Mouse (Mus musculus) C2C12 (cell line): Measurements from ENCODE around the gene Amdhd1.

Source experiments
- CEBPB ChIP-seq: IDR thresholded peaks from one replicate; pipeline ENCODE4 v1.6.1; 2011; ENCODE audit warnings: low read depth, mild to moderate bottlenecking, control low read depth, moderate library complexity
- CTCF ChIP-seq: IDR thresholded peaks from one replicate; pipeline ENCODE4 v1.5.1; 2011; ENCODE audit not compliant: control insufficient read depth, insufficient read depth, insufficient read length
- FOSL1 ChIP-seq: IDR thresholded peaks from one replicate; pipeline ENCODE4 v1.8.0; 2011; ENCODE audit warnings: mild to moderate bottlenecking, low read length; ENCODE audit not compliant: poor library complexity, insufficient read depth, severe bottlenecking
- MAX ChIP-seq: IDR thresholded peaks from one replicate; pipeline ENCODE4 v1.6.1; 2011; ENCODE audit warnings: mild to moderate bottlenecking, control low read depth
- MYOD1 ChIP-seq: IDR thresholded peaks from one replicate; pipeline ENCODE4 v1.6.1; 2011; ENCODE audit warnings: low read depth; ENCODE audit not compliant: control insufficient read depth, insufficient read length
- MYOG ChIP-seq: IDR thresholded peaks from one replicate; pipeline ENCODE4 v1.6.1; 2011; ENCODE audit not compliant: control insufficient read depth, insufficient read length; ENCODE audit errors: extremely low read depth
- USF1 ChIP-seq: IDR thresholded peaks from one replicate; pipeline ENCODE4 v1.6.1; 2011; ENCODE audit warnings: low read depth, mild to moderate bottlenecking, control low read depth, moderate library complexity

GRCm38 (mm10) chr10:93488066-93488827 is 51.6 kb downstream of the Amdhd1 start, which contains the start of gene Hal:
- TF ChIP-seq CTCF = no peak
- no peak for TF ChIP-seq FOSL1
- TF ChIP-seq MAX = no peak
- TF ChIP-seq MYOG = no peak
- TF ChIP-seq USF1 = no peak
- TF ChIP-seq CEBPB = no peak
- TF ChIP-seq MYOD1 = no peak
